Mouse (Mus musculus) liver, embryonic 14.5 days (tissue): ENCODE results near the gene Tapt1.

ENCODE experiments used
- CTCF ChIP-seq: IDR thresholded peaks from 2 replicates; pipeline ENCODE4 v1.5.1; 2016; ENCODE audit warnings: antibody characterized with exemption, low read depth, control low read depth
- EP300 ChIP-seq: IDR thresholded peaks from 2 replicates; pipeline ENCODE4 v1.6.1; 2016; ENCODE audit warnings: antibody characterized with exemption, low read depth

DNA sequence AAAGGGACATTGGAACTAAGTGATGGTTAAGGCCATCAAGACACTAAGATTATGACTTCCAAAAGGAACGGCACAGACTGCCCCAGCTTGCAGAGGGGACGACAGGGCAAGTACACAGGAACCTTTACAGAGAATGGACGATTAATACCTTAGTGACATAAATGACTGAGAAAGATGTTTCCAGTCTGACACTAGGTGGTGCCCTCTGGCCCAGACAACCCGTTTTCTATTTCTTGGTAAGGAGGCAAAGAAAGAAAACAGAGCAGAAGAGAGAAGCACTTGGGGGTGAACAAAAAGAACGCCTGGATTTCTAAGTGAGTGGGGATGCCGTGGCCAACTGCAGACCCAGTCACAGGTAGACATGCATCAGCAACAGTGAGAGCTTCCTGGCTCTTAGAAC, 2.2 kb downstream of the Tapt1 start:
- peak; percentile 71 for TF ChIP-seq CTCF
- no peak for TF ChIP-seq EP300
